Mouse (Mus musculus) heart, embryonic 11.5 days (tissue): ENCODE results near the gene Wt1. TPM values are rescaled to one million over a fixed set of nuclear protein-coding genes. Genes with fewer than 3 reads are reported as not detected.

Experiments used
- ATAC-seq: fragments of 200-750 bp; cut with Nextera tagmentation; replicated peaks from 2 replicates; pipeline ENCODE4 v1.8.0; 2017; ENCODE audit warnings: moderate library complexity; ENCODE audit not compliant: insufficient number of reproducible peaks, low FRiP score, low TSS enrichment
- H3K27ac ChIP-seq: fragments of 300-500 bp; sonication (generic); 2 replicates; pipeline ENCODE4 v1.5.1; 2014; ENCODE audit warnings: mild to moderate bottlenecking, low read depth, low read length
- H3K27me3 ChIP-seq: fragments of 300-500 bp; sonication (generic); 2 replicates; pipeline ENCODE4 v1.6.1; 2014; ENCODE audit warnings: mild to moderate bottlenecking, low read length, mixed read lengths; ENCODE audit not compliant: control insufficient read depth, insufficient read depth
- H3K36me3 ChIP-seq: fragments of 300-500 bp; sonication (generic); 2 replicates; pipeline ENCODE4 v1.6.1; 2014; ENCODE audit warnings: mild to moderate bottlenecking, low read length, moderate library complexity, mixed read lengths; ENCODE audit not compliant: control insufficient read depth, insufficient read depth
- H3K4me1 ChIP-seq: fragments of 300-500 bp; sonication (generic); 2 replicates; pipeline ENCODE4 v1.6.1; 2014; ENCODE audit warnings: low read length; ENCODE audit not compliant: control insufficient read depth, insufficient read depth
- H3K4me2 ChIP-seq: fragments of 300-500 bp; sonication (generic); 2 replicates; pipeline ENCODE4 v1.6.1; 2014; ENCODE audit warnings: mild to moderate bottlenecking, moderate library complexity
- H3K4me3 ChIP-seq: fragments of 300-500 bp; sonication (generic); 2 replicates; pipeline ENCODE4 v1.5.1; 2014; ENCODE audit warnings: low read depth, low read length
- H3K9ac ChIP-seq: fragments of 300-500 bp; sonication (generic); 2 replicates; pipeline ENCODE4 v1.6.1; 2014; ENCODE audit warnings: mild to moderate bottlenecking, low read depth, low read length, moderate library complexity
- H3K9me3 ChIP-seq: fragments of 300-500 bp; sonication (generic); replicated peaks from 2 replicates; pipeline ENCODE4 v1.6.1; 2016; ENCODE audit warnings: low read length; ENCODE audit not compliant: control insufficient read depth
- WGBS: fragments of 180-500 bp; shearing (Covaris S2); extraction: QIAGEN DNeasy Blood & Tissue Kit; methylation state at CpG from one replicate; pipeline ENCODE4 v1.1.7; 2014; ENCODE audit not compliant: insufficient replicate concordance; 5-methylcytosine and 5-hydroxymethylcytosine counted together
- polyA plus RNA-seq: library from polyadenylated mRNA; unstranded; fragments of >200 nt; fragmentation: Nextera tagmentation; extraction: Ambion mirVana; gene quantifications from 2 replicates; pipeline ENCODE4 v1.2.1, GENCODE M21; 2014

Gene Wt1
- polyA plus RNA-seq, 1 experiment from 2014 or later, result 32.9 TPM

- no peak for ATAC-seq
These were observed 56.2 kb downstream of the Wt1 start for GRCm38 (mm10) chr2:105182501-105182900.

GRCm38 (mm10) chr2:105185140-105185539 lies 58.8 kb downstream of the Wt1 start:
- Histone ChIP-seq H3K9ac (no peak overlapping the region), H3K9me3 (0 out of 2 replicates have a peak, but pooled peaks cover 1% of the 10 kb centered on the region), H3K4me3 (no peak overlapping the region), H3K4me1 (no peaks in the 10 kb centered on the region), H3K36me3 (no peaks in the 10 kb centered on the region), H3K27ac (no peak overlapping the region), H3K4me2 (no peak overlapping the region), H3K27me3 (no peaks in the 10 kb centered on the region; the same call in 1 of the 2 replicates)
- 87% methylated on average over 3 of the region's 3 CpGs for WGBS
- ATAC-seq, result no peak

More at GRCm38 (mm10) chr2:105182501-105182900, 56.2 kb downstream of the Wt1 start:
- Histone ChIP-seq H3K4me2 (no peak overlapping the region), H3K27ac (no peak overlapping the region), H3K9ac (no peak overlapping the region), H3K27me3 (no peaks in the 10 kb centered on the region; the same call in 1 of the 2 replicates), H3K36me3 (no peaks in the 10 kb centered on the region), H3K9me3 (0 out of 2 replicates have a peak, but pooled peaks cover 4% of the 10 kb centered on the region), H3K4me3 (no peak overlapping the region), H3K4me1 (no peaks in the 10 kb centered on the region)
- WGBS, result 38% methylated on average over 6 of the region's 6 CpGs

GRCm38 (mm10) chr2:105185768-105186529 lies 59.6 kb downstream of the Wt1 start:
- H3K27ac ChIP-seq, result no peak overlapping the region
- 77% methylated on average over 13 of the region's 13 CpGs for WGBS

GRCm38 (mm10) chr2:105186591-105186990 lies 60.3 kb downstream of the Wt1 start:
- H3K4me1 ChIP-seq, result no peaks in the 10 kb centered on the region
- H3K36me3 ChIP-seq, result no peaks in the 10 kb centered on the region
- H3K9ac ChIP-seq, result no peak overlapping the region
- H3K9me3 ChIP-seq, result no peaks in the 10 kb centered on the region
- no peak overlapping the region for H3K4me3 ChIP-seq
- no peak overlapping the region for H3K27ac ChIP-seq
- no peaks in the 10 kb centered on the region; the same call in 1 of the 2 replicates for H3K27me3 ChIP-seq
- H3K4me2 ChIP-seq, result no peak overlapping the region
- no peak for ATAC-seq
- WGBS, result 71% methylated on average over 5 of the region's 5 CpGs

More at GRCm38 (mm10) chr2:105185768-105186529, 59.6 kb downstream of the Wt1 start:
- Histone ChIP-seq H3K27me3 (no peaks in the 10 kb centered on the region; the same call in 1 of the 2 replicates), H3K4me1 (no peaks in the 10 kb centered on the region), H3K9ac (no peak overlapping the region), H3K9me3 (no peaks in the 10 kb centered on the region), H3K4me2 (no peak overlapping the region), H3K4me3 (no peak overlapping the region), H3K36me3 (no peaks in the 10 kb centered on the region)
- ATAC-seq, result no peak

GRCm38 (mm10) chr2:105188182-105188581 lies 61.9 kb downstream of the Wt1 start:
- H3K9ac ChIP-seq, result no peak overlapping the region
- no peaks in the 10 kb centered on the region for H3K36me3 ChIP-seq
- ATAC-seq, result no peak
- no peak overlapping the region for H3K27ac ChIP-seq
- no peaks in the 10 kb centered on the region for H3K4me1 ChIP-seq
- no peaks in the 10 kb centered on the region for H3K9me3 ChIP-seq
- H3K27me3 ChIP-seq, result no peaks in the 10 kb centered on the region; the same call in 1 of the 2 replicates
- WGBS, result 77% methylated on average over 10 of the region's 10 CpGs
- no peak overlapping the region for H3K4me2 ChIP-seq
- no peak overlapping the region for H3K4me3 ChIP-seq

- Histone ChIP-seq H3K9ac (no peak overlapping the region), H3K27me3 (no peaks in the 10 kb centered on the region; the same call in 1 of the 2 replicates), H3K9me3 (no peaks in the 10 kb centered on the region), H3K27ac (no peak overlapping the region), H3K36me3 (no peaks in the 10 kb centered on the region), H3K4me1 (no peaks in the 10 kb centered on the region), H3K4me2 (no peak overlapping the region), H3K4me3 (no peak overlapping the region)
- WGBS, result 29% methylated on average over 5 of the region's 5 CpGs
- ATAC-seq, result no peak
These were observed 63.0 kb downstream of the Wt1 start for GRCm38 (mm10) chr2:105189352-105189751.

- 29% methylated on average over 8 of the region's 8 CpGs for WGBS
- H3K4me1 ChIP-seq, result no peaks in the 10 kb centered on the region
- no peaks in the 10 kb centered on the region for H3K27me3 ChIP-seq
- no peaks in the 10 kb centered on the region for H3K9me3 ChIP-seq
- H3K27ac ChIP-seq, result no peak overlapping the region
- H3K4me3 ChIP-seq, result no peak overlapping the region
- no peaks in the 10 kb centered on the region for H3K36me3 ChIP-seq
- no peak overlapping the region for H3K4me2 ChIP-seq
- no peak overlapping the region for H3K9ac ChIP-seq
- ATAC-seq, result no peak
These were observed 73.8 kb downstream of the Wt1 start for GRCm38 (mm10) chr2:105200152-105200551.

GRCm38 (mm10) chr2:105206563-105207174 lies 80.3 kb downstream of the Wt1 start:
- 44% methylated on average over 9 of the region's 9 CpGs for WGBS
- no peaks in the 10 kb centered on the region for H3K27me3 ChIP-seq
- H3K4me1 ChIP-seq, result peaks cover 7% of the 10 kb centered on the region
- no peak overlapping the region for H3K4me3 ChIP-seq
- no peak overlapping the region for H3K9ac ChIP-seq
- no peak overlapping the region for H3K27ac ChIP-seq
- no peaks in the 10 kb centered on the region for H3K9me3 ChIP-seq
- H3K4me2 ChIP-seq, result no peak overlapping the region
- H3K36me3 ChIP-seq, result no peaks in the 10 kb centered on the region
- ATAC-seq, result no peak; the same call in 1 of the 2 replicates
